Mouse (Mus musculus) adrenal gland, adult 18-20 months (tissue): ENCODE results near the gene Grm8. TPM values are rescaled to one million over a fixed set of nuclear protein-coding genes. Genes with fewer than 3 reads are reported as not detected.

Source experiments
- DNase-seq, 2 experiments: peaks; one replicate each; pipeline ENCODE4 v3.0.0; 2021 to 2022; ENCODE audit warnings: low spot score in 2 of 2
- total RNA-seq, 2 experiments: library from RNA; stranded (reverse); gene quantifications; 1 replicate in 1 of 2; 2 replicates in 1 of 2; pipeline ENCODE4 v1.2.3; 2021

Grm8 gene
- total RNA-seq, 2 experiments from 2014 or later = 0.61 to 0.66 TPM

DNA sequence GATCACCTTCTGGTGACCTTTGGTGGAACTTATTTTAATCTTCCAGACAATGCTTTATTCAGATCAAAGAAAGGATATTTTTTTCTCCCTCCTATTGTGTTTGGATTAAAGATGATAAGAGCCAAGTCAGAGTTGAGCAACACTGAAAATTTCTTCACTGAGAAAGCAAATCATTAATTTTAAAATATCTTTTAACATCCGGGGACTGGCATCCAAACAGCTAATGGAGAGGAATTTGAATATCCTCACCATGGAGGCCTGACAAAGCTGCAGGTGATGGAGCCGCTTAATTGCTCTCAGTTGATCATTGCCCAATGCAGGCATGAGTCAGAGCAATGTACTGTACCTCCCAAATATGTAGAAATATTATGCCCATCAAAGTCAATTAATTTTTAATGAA is 83.0 kb downstream of the Grm8 start:
- no peak for DNase-seq

DNA sequence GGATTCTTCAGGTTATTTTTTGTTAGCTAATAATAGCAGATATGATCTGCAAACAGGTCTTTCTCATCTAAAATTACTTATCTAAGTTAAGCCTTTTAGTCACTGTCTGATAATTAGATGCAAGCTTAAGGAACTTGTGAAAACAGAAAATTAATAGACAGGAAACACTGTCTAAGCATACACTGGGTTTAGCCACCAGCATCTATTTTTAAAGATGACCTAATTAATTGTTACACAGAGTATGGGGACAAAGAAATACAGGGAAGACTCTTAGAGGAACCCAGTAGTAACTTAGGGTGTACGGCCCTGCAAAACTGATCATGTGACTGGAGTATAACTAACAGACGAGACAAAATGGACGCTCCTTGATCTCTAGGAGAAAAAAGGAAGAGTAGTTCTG is 92.6 kb downstream of the Grm8 start:
- DNase-seq = no peak

DNA sequence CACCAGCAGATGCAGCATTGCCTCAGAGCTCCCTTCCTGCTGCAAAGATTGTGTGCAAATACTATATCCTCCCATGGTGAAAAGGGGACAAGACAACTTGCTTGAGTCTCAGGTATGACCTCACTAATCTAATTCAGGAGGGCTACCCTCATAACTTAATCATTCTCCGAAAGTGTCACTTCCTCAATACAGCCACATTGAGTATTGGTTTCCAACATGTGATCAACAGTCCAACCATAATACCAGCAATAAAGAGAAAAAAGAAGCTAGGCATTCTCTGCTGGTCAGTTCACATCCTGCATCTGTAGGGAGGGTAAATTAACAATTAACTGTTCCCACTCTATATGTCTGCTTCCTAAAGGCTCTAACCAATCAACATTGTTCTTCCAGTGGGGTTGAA is 94.2 kb downstream of the Grm8 start:
- DNase-seq = no peak

DNA sequence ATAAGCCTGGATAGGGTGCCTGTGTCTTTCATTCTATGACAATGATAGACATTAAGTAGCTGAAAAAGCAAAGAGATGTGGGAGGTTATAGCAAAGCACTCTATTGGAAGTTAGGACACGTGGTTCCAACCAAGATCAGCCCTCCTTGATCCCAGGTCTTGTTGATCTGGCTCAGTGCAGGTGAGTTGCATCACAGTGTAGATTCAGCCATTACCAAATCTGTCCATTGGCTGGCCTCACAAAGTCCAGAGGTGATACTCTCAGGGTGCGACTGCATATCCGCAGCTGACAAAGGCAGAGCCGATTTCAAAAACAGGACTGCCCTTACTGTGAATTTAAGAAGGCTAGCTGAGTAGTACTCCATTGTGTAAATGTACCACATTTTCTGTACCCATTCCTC is 103.0 kb downstream of the Grm8 start:
- no peak for DNase-seq

DNA sequence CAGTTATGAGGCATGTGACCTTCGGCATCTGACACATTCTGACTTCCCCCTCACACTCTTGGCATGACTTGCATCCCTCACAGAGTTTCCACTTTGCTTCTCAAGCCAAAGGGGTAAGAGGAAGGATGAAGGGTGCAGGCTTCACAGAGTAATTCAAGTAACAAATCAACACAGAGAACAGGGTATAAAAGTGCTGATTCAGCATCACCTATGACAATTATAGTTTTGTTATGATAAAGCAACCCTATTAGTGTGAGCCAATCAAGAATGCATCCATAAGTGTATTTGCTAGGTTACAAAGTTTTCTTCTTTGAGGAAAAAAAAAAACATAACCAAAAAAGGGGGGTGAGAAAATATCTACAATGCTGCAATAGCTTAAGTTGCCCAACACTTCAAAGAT is 117.3 kb downstream of the Grm8 start:
- DNase-seq = no peak

DNA sequence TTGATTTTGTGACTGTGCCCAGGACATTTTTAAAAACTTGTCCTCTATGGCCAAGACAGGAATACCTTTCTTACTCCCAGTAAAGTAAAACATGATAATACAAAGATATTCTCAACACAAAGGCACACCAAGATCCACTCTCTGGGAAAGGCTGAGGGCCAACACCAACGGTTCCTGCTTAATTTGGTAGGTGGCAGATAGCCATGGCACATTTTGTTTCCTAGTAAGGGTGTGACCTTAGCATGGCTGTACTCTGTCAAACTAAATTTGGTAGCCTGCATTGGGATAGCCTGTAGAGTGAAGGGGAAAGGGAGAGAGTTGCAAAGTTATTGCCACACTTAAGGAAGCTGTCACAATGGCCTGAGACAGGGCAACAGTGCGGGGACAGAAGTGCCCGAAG is 128.0 kb downstream of the Grm8 start:
- no peak for DNase-seq

DNA sequence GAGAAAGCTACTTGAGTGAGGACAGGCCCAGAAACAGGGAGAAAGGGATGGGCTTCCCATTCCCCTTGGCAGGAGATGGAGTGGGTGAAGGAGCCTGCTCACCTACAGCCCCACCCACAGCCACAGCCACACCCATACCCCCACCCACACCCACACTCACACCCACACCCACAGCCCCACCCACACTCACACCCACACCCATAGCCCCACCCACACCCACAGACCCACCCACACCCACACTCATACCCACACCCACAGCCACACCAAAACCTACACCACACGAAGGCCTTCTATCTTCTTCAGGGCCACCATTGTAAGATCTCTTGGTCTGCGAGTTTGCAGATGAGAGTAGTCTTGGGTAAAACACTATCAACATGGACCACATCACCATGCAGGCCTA is 137.7 kb downstream of the Grm8 start:
- DNase-seq = no peak

DNA sequence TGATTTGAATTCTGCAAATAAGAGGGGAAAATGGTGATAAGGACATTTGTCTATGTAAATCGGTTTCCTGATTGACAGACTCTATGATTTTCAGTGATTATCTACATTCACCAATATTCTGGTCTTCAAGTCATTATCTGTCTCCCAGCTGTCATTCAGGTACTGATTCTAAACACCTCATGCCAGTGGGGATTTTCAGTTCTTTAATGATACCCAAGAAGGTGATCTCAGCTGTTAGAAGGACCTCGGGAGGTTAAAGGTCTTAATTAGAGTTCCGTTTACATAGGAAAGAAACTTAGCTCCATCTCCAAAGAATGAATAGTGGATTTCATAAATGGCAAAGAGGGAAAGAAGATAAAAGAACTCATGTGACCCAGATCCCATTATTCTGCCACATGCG is 143.7 kb downstream of the Grm8 start:
- no peak for DNase-seq

DNA sequence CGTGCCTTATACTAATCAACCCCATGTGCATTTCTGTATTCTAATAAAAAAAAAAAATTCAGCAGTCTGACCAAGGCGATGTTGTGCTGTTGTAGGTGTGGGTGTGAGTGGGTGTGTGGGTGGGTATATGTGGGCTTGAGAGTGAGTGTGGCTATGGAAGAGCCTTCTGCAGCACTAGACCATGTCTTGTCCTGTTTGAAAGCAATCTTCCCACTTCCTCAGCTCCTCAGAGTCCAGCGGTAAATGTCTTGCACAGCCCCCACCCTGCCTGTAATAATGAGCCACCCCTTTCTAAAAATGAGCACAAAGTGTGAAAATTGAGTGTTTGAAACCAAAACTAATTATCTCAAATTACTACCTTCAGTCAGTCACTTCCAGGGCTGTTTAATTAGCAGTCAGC is 152.4 kb downstream of the Grm8 start:
- DNase-seq = no peak

DNA sequence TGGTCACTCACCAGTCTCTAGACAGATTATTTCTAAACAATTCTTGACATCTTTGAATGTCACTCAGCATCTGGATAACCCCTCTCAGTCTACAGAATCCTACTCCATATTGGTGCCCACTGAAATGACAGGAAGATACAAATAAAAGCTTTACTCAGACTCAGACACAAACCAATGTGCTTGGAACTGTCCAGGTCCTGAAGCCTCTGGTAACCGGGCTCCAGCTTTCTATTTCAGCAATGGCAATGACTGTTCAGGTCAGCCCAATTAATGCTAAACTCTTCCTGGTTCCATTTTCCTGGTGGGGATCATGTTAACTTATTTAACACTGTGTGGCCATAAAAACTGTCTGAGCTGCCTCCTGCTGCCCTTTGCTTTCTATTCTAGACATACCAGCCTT is 153.0 kb downstream of the Grm8 start:
- no peak for DNase-seq

DNA sequence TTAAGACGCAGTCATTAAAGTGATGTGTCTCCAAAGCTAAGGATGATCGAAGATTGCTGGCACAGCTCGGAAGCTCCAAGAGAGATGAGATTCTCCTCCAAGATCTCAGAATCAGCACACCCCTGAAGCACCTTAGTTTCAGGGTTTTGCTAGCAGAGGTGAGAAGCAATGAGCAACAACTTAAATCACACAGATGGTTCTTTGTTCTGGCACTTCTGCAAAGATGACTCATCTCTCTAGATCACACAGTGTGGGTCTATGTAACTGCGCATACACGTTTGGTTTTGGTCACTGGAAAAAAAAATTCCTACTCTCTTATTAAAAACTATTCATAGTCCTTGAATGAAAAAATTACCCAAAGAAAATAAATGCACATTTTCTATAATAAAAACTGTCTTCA is 157.6 kb downstream of the Grm8 start:
- DNase-seq = no peak

DNA sequence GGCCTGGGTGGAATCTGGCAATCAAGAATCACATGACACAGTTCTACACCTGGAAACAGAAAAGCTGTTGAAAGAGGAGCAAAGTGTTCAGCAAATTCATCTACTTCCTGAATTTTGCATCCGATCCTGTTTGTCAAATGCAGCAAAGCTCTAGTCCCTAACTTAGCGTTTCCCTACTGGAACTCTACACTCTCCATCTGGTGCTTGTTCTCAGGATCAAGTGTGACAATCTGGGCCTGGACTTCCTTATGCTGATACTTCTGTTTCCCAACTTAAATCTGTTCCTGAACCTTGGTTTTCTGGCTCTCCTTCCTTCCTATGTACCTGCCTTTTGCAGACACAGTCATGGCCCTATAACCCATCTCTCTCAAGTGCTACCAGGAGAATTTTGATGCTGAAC is 166.1 kb downstream of the Grm8 start:
- no peak for DNase-seq

DNA sequence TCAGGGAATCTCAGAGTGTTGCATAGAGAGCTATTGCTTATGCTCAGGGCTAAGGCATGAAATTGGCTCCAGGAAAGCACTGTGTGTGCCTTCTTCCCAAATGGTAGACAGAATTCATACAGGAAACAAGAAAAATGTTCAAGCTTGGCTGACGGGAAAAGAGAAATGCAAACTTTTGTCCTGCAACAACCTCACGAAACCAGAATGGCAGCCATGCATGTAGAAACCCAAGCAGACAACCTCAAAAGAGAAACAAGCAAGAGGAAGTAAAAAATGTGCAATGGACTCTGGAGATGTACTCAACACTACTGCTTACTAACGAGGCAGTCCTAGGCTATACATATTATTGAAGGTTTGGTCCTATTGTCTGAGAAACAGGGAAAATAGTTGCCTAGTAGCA is 167.9 kb downstream of the Grm8 start:
- no peak for DNase-seq

DNA sequence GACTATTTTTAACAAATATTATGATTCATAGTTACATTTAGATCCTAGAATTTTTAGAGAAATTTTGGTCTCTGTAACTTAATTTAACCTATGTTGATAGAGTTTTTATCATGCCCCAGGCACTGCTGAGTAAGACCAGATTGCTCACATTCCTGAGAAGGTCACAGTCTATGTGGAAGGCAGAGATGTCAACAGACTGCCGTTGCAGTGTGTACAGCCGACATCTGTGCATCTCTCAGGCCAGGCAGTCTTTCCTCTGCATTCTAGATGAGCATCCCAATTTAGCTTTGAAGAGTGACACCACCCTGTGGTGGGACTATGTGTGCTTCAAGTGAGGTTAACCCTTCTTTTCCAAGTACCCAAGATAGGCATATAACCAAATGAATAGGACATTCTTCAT is 169.7 kb downstream of the Grm8 start:
- no peak for DNase-seq

DNA sequence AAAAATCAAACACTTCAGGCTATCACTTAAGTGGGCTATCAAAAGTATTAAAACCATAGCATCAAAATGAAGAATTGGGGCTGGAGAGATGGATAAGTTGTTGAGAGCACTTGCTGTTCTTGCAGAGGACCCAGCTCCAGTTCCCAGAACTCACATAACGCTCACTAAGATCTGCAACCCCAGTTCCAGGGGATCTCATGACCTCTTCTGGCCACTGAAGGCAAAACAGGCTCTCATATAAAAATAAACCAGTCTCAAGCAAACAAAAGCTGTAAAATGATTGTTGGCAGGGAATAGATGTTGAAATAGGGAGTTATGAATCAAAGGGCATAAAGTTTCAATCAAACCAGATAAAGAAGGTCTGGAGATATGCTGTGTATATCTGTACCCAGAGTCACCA is 171.1 kb downstream of the Grm8 start:
- DNase-seq = no peak

DNA sequence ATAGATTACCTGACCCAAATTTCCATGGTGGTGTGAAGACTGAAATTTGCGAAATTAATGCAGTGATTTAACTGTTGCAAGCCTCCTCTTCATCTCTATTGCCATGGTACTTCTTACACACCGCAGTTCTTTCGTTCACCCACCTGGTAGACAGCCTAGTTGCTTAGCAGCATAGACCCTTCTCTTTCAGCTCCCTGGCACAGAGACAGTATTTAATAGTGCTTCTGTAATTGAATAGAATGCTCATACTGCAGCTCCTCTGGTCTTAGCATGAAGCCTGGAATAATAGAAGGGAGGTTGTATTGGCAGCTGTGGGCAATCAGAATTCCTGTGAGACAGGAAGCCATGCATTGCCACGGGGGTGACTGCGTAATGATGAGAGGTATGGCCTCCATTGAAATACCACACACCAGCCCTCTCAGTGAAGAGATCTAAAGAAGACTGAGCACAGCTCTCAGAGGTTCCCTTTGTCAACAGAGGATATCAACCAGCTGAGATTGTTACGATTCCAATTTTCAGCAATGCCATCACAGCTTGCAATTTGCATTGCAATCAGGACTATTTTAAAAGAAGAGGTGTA is 178.6 kb downstream of the Grm8 start:
- DNase-seq = no peak

DNA sequence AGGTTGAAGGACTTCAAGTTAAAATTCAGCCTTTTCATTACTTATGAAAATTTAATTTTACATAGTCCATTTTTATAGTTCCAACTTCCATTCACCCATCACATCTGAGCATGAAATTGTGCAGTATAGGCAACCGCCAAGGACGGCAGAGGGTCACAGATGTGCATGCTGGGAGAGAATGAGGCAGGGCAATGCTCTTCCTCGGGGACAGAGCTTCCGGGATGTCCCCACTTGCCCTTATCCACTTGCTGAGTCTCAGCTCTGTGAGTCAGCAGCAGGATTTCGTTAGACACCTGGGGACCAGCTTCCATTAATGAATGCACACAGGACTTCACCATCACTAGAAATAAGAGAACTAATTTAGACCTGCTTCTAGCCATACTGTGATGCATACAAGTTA is 183.5 kb downstream of the Grm8 start:
- no peak for DNase-seq

DNA sequence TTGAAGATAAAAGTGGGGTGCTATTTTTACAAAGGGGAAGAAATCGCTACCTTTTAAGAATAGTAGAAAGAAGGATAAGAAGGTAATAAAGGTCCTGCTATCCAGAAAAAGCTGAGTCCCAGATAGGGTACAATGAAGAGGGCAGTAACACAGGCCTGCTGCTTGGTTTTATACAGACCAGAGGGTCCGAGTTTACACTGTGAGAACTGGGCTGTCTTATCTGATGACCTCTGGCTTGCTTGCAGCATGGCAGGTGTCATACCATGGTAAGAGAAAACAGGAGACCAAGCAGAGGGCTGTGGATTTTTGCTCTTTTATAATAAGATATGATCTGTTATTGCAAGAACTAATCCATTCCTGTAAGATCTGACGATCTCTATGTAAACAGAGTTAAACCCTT is 206.9 kb downstream of the Grm8 start:
- DNase-seq = no peak

DNA sequence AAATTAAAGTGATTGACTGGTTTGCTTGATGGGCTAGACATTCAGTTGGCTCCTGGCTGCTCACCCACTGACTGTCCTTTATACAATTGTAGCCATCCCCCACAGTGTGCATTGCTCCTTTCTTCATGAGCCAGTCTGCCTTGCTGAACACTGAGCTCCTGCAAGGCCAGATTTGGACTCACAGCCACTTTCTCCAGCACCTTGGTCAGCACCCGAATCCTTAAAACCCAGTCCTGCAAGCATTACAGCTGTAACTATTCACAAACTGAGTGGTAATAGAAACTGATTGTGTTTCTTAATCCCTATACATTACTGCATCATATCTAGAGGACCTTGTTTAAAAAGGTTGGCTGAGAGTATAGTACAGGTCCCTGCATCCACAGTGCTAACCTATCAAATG is 221.7 kb downstream of the Grm8 start:
- no peak for DNase-seq

DNA sequence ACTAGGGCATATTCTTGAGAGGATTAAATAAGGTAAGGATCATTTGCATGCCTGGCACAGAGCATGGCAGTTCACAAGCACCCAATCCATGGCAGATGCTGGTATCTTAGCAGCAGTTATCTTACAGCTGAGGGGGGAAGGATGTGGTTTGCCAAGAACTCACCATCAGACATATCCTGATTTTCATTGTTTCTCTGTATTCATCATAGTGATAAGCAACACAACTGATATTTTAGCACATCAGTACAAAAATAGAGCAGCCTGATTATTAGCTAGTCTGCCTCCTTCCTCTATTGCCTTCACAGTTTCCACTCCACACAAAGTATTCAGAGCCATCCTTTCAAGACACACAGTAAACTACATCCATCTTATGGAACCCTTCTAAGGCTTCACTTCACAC is 230.6 kb downstream of the Grm8 start:
- no peak for DNase-seq

DNA sequence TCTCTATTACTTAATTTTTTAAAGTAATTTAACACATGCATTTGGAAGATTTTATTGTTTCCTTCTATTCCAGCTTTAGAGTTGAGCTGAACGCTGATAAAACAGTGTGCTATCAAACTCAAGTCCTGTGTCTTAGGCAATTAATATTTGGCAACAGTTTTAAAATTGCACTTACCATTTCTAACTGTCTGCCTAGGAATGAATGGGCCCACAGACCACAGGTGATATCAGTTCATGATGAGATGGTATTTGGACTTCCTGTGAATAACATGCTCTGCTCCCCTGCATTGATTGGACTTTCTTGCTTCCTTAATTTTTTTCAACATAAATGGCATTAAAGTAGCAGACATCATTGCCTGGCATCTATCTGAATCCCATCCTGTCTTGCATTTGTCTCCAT is 232.8 kb downstream of the Grm8 start:
- DNase-seq = no peak

DNA sequence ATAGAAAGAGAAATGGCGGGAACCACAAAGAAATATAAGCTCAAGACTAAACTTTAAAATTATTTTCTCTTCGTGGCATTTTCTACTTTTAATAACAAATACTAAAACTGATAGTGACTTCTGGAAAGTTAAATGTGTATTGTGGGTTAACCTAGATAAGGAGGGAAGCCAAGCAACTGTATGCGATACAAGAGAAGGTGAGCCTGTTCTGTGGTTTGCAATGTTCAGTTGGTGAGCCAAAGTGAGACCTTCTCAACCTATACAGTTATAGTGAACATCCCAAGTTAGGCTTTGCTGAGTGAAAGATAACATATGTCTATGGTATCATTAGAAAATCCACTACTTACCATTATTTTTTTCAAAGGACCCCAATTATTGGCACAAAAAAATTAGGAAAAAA is 233.6 kb downstream of the Grm8 start:
- no peak for DNase-seq

DNA sequence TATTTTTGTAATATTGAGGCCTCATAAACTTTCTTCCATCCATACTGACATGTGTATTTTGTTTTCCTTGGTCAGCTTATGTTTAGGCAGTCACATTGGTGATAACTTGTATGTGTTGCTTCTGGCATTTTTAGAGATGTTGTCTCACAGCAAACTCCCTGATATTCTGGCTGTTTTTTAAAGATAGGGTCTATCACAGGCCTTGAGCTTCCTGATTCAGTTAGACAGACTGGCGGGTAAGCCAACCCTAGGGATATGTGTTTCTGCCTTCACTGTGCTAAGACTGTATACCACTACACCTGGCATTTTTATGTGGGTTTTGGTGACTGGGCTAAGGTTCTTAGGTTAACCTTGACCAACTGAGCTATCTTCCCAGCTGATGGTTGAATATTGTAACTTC is 239.8 kb downstream of the Grm8 start:
- DNase-seq = no peak

DNA sequence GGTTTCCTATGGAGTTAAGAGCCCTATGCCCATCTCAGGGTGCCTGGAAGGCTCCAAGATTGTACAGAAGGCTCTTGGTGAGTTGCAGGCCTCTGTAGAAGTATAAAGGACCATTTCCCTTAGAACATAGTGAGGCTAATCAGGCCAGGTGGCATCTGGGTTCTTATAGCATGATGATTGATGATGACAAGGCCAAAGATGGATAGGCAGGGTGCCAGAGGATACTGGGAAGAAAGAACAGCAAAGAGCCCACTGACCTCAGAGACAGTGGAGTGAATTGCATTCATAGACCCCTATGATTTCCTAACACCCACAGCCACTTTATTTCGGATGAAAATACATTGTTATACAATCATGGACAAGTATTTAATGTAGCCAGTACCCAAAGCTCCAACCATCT is 242.1 kb downstream of the Grm8 start:
- no peak for DNase-seq
